Comparison of ENCODE assay signal across 34 mouse cellular contexts in the genomic region with DNA sequence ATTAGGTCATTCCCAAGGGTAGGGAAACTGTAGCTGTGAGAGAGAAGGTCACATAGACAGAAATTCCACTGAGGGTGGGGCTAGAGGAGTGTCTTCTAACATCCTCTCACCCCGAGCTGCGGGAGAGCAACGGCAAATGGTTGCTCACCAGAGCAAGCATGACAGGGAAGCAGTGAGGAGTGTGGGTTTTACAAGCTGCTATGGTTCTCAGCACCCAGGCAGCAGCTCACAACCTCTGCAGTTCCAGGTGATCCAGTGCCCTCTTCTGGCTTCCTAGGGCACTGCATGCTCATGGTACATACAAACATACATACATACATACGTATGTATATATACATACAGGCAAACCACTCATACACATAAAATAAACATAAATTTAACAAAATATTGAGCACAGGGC. TPM values are rescaled to one million over a fixed set of nuclear protein-coding genes. Genes with fewer than 3 reads are reported as not detected.
DNase-seq lines count a peak whose midpoint lies in the region; ATAC-seq and TF ChIP-seq lines count a peak whose summit lies in the region.
"Had no signal": no experiment of that assay in that cellular context is flagged by ENCODE, and none has a peak within 500 bp of the region (broad histone marks: within the 10 kb centered on the region; RNA-seq: fewer than 3 reads in every experiment).

No protein-coding gene starts in this region.

- peaks cover 57% of the 10 kb centered on the region for H3K36me3 ChIP-seq in midbrain, postnatal 0 days (ENCODE audit: insufficient read depth, low read length)
- peaks cover 57% of the 10 kb centered on the region for H3K36me3 ChIP-seq in midbrain, embryonic 15.5 days (replicated peaks)
- H3K36me3 ChIP-seq in MEL (ENCODE audit: control insufficient read depth in 1 of 2, insufficient read depth in 2 of 2, low read length in 2 of 2) = no peaks in the 10 kb centered on the region; a peak in 1 of 4 replicates
- H3K36me3 ChIP-seq in stomach, postnatal 0 days (ENCODE audit: control insufficient read depth, insufficient read depth, low read length) = peaks cover 7% of the 10 kb centered on the region
- peaks cover 80% of the 10 kb centered on the region for H3K36me3 ChIP-seq in forebrain, embryonic 13.5 days (ENCODE audit: poor library complexity, severe bottlenecking)

- H3K27me3 ChIP-seq in midbrain, postnatal 0 days (ENCODE audit: insufficient read depth, low read length) = no peaks in the 10 kb centered on the region
- no peaks in the 10 kb centered on the region for H3K27me3 ChIP-seq in midbrain, embryonic 15.5 days (replicated peaks)
- H3K27me3 ChIP-seq in MEL (ENCODE audit: control insufficient read depth in 1 of 2, insufficient read depth in 2 of 2, low read length in 2 of 2) = no peaks in the 10 kb centered on the region
- no peaks in the 10 kb centered on the region for H3K27me3 ChIP-seq in stomach, postnatal 0 days (ENCODE audit: control insufficient read depth, insufficient read depth, low read length)
- no peaks in the 10 kb centered on the region for H3K27me3 ChIP-seq in forebrain, embryonic 13.5 days
- H3K27me3 ChIP-seq: embryonic facial prominence, embryonic 12.5 days; forebrain, embryonic 15.5 days; hindbrain, embryonic 13.5 days; kidney, embryonic 15.5 days; limb, embryonic 12.5 days; midbrain, embryonic 13.5 days; Patski; stomach, embryonic 15.5 days had no signal

- TF ChIP-seq POLR2A in MEL (IDR thresholded peaks at IDR 0.05; ENCODE audit: control insufficient read depth in 1 of 2, insufficient read depth in 1 of 2, low read depth in 1 of 2, low read length in 2 of 2, poor library complexity in 1 of 2) = no peak

- H3K4me3 ChIP-seq in left cerebral cortex, adult 2 months = no peak overlapping the region
- H3K4me3 ChIP-seq in midbrain, postnatal 0 days (ENCODE audit: low read depth, low read length) = no peak overlapping the region
- H3K4me3 ChIP-seq in midbrain, embryonic 15.5 days = no peak overlapping the region
- H3K4me3 ChIP-seq in MEL (ENCODE audit: control insufficient read depth in 1 of 2, insufficient read depth in 1 of 2, low read depth in 2 of 2, low read length in 2 of 2) = no peak overlapping the region
- H3K4me3 ChIP-seq in stomach, postnatal 0 days (ENCODE audit: low read depth, low read length) = no peak overlapping the region
- H3K4me3 ChIP-seq in forebrain, embryonic 13.5 days = no peak overlapping the region
- H3K4me3 ChIP-seq: embryonic facial prominence, embryonic 12.5 days; forebrain, embryonic 15.5 days; gastrocnemius, adult 2 months; hindbrain, embryonic 13.5 days; kidney, embryonic 15.5 days; limb, embryonic 12.5 days; midbrain, embryonic 13.5 days; stomach, embryonic 15.5 days had no signal

- H3K4me1 ChIP-seq in midbrain, postnatal 0 days (ENCODE audit: insufficient read depth, low read length) = no peaks in the 10 kb centered on the region
- no peaks in the 10 kb centered on the region for H3K4me1 ChIP-seq in midbrain, embryonic 15.5 days
- no peaks in the 10 kb centered on the region for H3K4me1 ChIP-seq in MEL (ENCODE audit: control insufficient read depth in 1 of 2, insufficient read depth in 2 of 2, low read length in 2 of 2)
- no peaks in the 10 kb centered on the region for H3K4me1 ChIP-seq in stomach, postnatal 0 days (replicated peaks; ENCODE audit: control insufficient read depth, insufficient read depth)
- H3K4me1 ChIP-seq in forebrain, embryonic 13.5 days = no peaks in the 10 kb centered on the region
- H3K4me1 ChIP-seq: embryonic facial prominence, embryonic 12.5 days; forebrain, embryonic 15.5 days; hindbrain, embryonic 13.5 days; kidney, embryonic 15.5 days; limb, embryonic 12.5 days; midbrain, embryonic 13.5 days; stomach, embryonic 15.5 days had no signal

- 96% methylated on average over 4 of the region's 4 CpGs for WGBS in midbrain, postnatal 0 days
- 99% methylated on average over 4 of the region's 4 CpGs for WGBS in midbrain, embryonic 15.5 days
- 97% methylated on average over 4 of the region's 4 CpGs for WGBS in stomach, postnatal 0 days
- WGBS in forebrain, embryonic 13.5 days = 94% methylated on average over 4 of the region's 4 CpGs

- no peak for ATAC-seq in midbrain, postnatal 0 days (ENCODE audit: low FRiP score)
- no peak for ATAC-seq in midbrain, embryonic 15.5 days (replicated peaks)
- ATAC-seq in stomach, postnatal 0 days (ENCODE audit: low FRiP score, low TSS enrichment) = no peak
- no peak for ATAC-seq in forebrain, embryonic 13.5 days
- ATAC-seq: CD4-positive, CD25-positive, alpha-beta regulatory T cell, adult 4 months; forebrain, embryonic 15.5 days; midbrain, embryonic 13.5 days; Patski had no signal

- no peak overlapping the region for H3K4me2 ChIP-seq in midbrain, postnatal 0 days (ENCODE audit: low read depth, low read length, poor library complexity, severe bottlenecking)
- no peak overlapping the region for H3K4me2 ChIP-seq in midbrain, embryonic 15.5 days
- H3K4me2 ChIP-seq in stomach, postnatal 0 days (replicated peaks; ENCODE audit: low read depth) = no peak overlapping the region
- no peak overlapping the region for H3K4me2 ChIP-seq in forebrain, embryonic 13.5 days
- H3K4me2 ChIP-seq: embryonic facial prominence, embryonic 12.5 days; forebrain, embryonic 15.5 days; heart, embryonic 11.5 days; hindbrain, embryonic 13.5 days; kidney, embryonic 15.5 days; limb, embryonic 12.5 days; midbrain, embryonic 13.5 days; stomach, embryonic 15.5 days had no signal

- no peaks in the 10 kb centered on the region for H3K79me2 ChIP-seq in MEL (ENCODE audit: control insufficient read depth, insufficient read depth, low read length, poor library complexity)

- TF ChIP-seq RAD21 in MEL (IDR thresholded peaks at IDR 0.05; ENCODE audit: low read depth, low read length) = no peak

- intact Hi-C loops in left cerebral cortex, adult 2 months (cut with DNase I) = no loop called here
- intact Hi-C loops in left cerebral cortex, postnatal 14 days (cut with DNase I) = no loop called here

- no peak for TF ChIP-seq EP300 in MEL (IDR thresholded peaks at IDR 0.05; ENCODE audit: low read depth in 1 of 2, low read length in 2 of 2)
- TF ChIP-seq EP300 in stomach, postnatal 0 days (optimal IDR thresholded peaks at IDR 0.05) = no peak

- no peak overlapping the region for H3K9ac ChIP-seq in midbrain, postnatal 0 days (replicated peaks; ENCODE audit: low read length, poor library complexity, severe bottlenecking)
- no peak overlapping the region for H3K9ac ChIP-seq in midbrain, embryonic 15.5 days
- no peak overlapping the region for H3K9ac ChIP-seq in MEL (ENCODE audit: control insufficient read depth, low read depth, low read length, poor library complexity, severe bottlenecking)
- H3K9ac ChIP-seq in stomach, postnatal 0 days (ENCODE audit: low read length) = no peak overlapping the region
- H3K9ac ChIP-seq in forebrain, embryonic 13.5 days = no peak overlapping the region
- H3K9ac ChIP-seq: embryonic facial prominence, embryonic 12.5 days; forebrain, embryonic 15.5 days; hindbrain, embryonic 13.5 days; kidney, embryonic 15.5 days; limb, embryonic 12.5 days; midbrain, embryonic 13.5 days; stomach, embryonic 15.5 days had no signal

- peak overlapping the region; percentile 47; the same call in 1 of the 2 replicates for H3K27ac ChIP-seq in left cerebral cortex, adult 2 months
- H3K27ac ChIP-seq in midbrain, postnatal 0 days (ENCODE audit: low read depth, low read length) = no peak overlapping the region
- H3K27ac ChIP-seq in midbrain, embryonic 15.5 days = no peak overlapping the region
- H3K27ac ChIP-seq in MEL (ENCODE audit: control insufficient read depth, low read depth, low read length) = no peak overlapping the region
- no peak overlapping the region for H3K27ac ChIP-seq in stomach, postnatal 0 days (replicated peaks)
- H3K27ac ChIP-seq in forebrain, embryonic 13.5 days = no peak overlapping the region
- H3K27ac ChIP-seq: embryonic facial prominence, embryonic 12.5 days; forebrain, embryonic 15.5 days; gastrocnemius, adult 2 months; hindbrain, embryonic 13.5 days; kidney, embryonic 15.5 days; limb, embryonic 12.5 days; macrophage; midbrain, embryonic 13.5 days; stomach, embryonic 15.5 days had no signal

- H3K9me3 ChIP-seq in midbrain, postnatal 0 days (ENCODE audit: low read length) = no peaks in the 10 kb centered on the region
- H3K9me3 ChIP-seq in midbrain, embryonic 15.5 days = no peaks in the 10 kb centered on the region
- H3K9me3 ChIP-seq in MEL (replicated peaks; ENCODE audit: insufficient read depth, low read length) = no peaks in the 10 kb centered on the region
- H3K9me3 ChIP-seq in stomach, postnatal 0 days (ENCODE audit: control insufficient read depth, low read length) = no peaks in the 10 kb centered on the region
- peaks cover 3% of the 10 kb centered on the region; the same call in 1 of the 2 replicates for H3K9me3 ChIP-seq in forebrain, embryonic 13.5 days (replicated peaks)
- H3K9me3 ChIP-seq: embryonic facial prominence, embryonic 12.5 days; forebrain, embryonic 15.5 days; kidney, embryonic 15.5 days; limb, embryonic 12.5 days; midbrain, embryonic 13.5 days; stomach, embryonic 15.5 days had no signal

- DNase-seq in left cerebral cortex, adult 2 months (ENCODE audit: extremely low spot score in 1 of 2, low spot score in 2 of 2) = no peak
- no peak for DNase-seq in left cerebral cortex, postnatal 14 days (ENCODE audit: low spot score in 2 of 2)
- DNase-seq in midbrain, postnatal 0 days (ENCODE audit: low spot score) = no peak
- peak; percentile 35 for DNase-seq in MEL (ENCODE audit: low read depth, low spot score)
- no peak for DNase-seq in stomach, postnatal 0 days (ENCODE audit: low spot score)
- DNase-seq: adrenal gland, adult 2 months; adrenal gland, postnatal 36 days; cerebellum, adult 9-10 months; embryo, embryonic 11 days; gastrocnemius, adult 2 months; gastrocnemius, postnatal 36 days; heart, adult 18-20 months; heart, postnatal 36 days; kidney, adult 18-20 months; kidney, postnatal 25 days; lung, postnatal 10 days; thymus, adult 2 months; thymus, postnatal 36 days had no signal

- TF ChIP-seq CTCF in left cerebral cortex, adult 2 months (IDR thresholded peaks at IDR 0.05) = peak; percentile 14; the same call in 1 of the 2 replicates
- TF ChIP-seq CTCF in midbrain, postnatal 0 days (IDR thresholded peaks at IDR 0.05) = peak; percentile 36
- peak; percentile 14 to 36 (median 27) for TF ChIP-seq CTCF in MEL (IDR thresholded peaks at IDR 0.05 in 2 of 3, conservative IDR thresholded peaks at IDR 0.05 in 1 of 3; ENCODE audit: control insufficient read depth in 1 of 3, insufficient read depth in 1 of 3, low read depth in 2 of 3, low read length in 3 of 3, poor library complexity in 1 of 3, severe bottlenecking in 1 of 3)
- TF ChIP-seq CTCF in stomach, postnatal 0 days (IDR thresholded peaks at IDR 0.05; ENCODE audit: low read depth) = 0 out of 2 replicates have a peak, but pooled peaks have one; percentile 3

RNA-seq across cellular contexts. Expression of a gene that starts 17.9 kb away (rescaled TPM):
- total RNA-seq in left cerebral cortex, adult 2 months (2021) = 10 to 100 TPM; 47.3 to 51.9 TPM
- 10 to 100 TPM; 46.9 to 53.1 TPM for total RNA-seq in left cerebral cortex, postnatal 14 days (2021)
- total RNA-seq in midbrain, postnatal 0 days (2014; rRNA removed) = 23.5 and 31.9 TPM in 2 replicates
- polyA plus RNA-seq in midbrain, postnatal 0 days (2015; fragmentation: Nextera tagmentation; extraction: Ambion mirVana) = 28.9 and 31.4 TPM in 2 replicates
- polyA plus RNA-seq in midbrain, embryonic 15.5 days (2015; fragmentation: Nextera tagmentation; extraction: Ambion mirVana) = 47.6 and 57.1 TPM in 2 replicates
- total RNA-seq in MEL (2012; rRNA removed) = 9.3 and 11.8 TPM in 2 replicates
- polyA plus RNA-seq in MEL (2012; ENCODE audit: insufficient read depth in 1 of 2, insufficient read length in 2 of 2, low read depth in 1 of 2, low replicate concordance in 2 of 2, missing spikeins in 1 of 2) = 10 to 100 TPM in 1 of 2 experiments, not detected in 1; 20.3 TPM
- polyA plus RNA-seq in stomach, postnatal 0 days (2015; fragmentation: Nextera tagmentation; extraction: Ambion mirVana) = 14.7 and 15.5 TPM in 2 replicates
- polyA plus RNA-seq in forebrain, embryonic 13.5 days (2015; fragmentation: Nextera tagmentation; extraction: Ambion mirVana) = 40.3 and 40.4 TPM in 2 replicates

RNA-seq across cellular contexts. Expression of a gene that starts 18.0 kb away (rescaled TPM):
- 10 to 100 TPM; 40.5 to 46.0 TPM for total RNA-seq in left cerebral cortex, adult 2 months (2021)
- 10 to 100 TPM; 27.7 to 31.2 TPM for total RNA-seq in left cerebral cortex, postnatal 14 days (2021)
- 32.7 and 38.9 TPM in 2 replicates for total RNA-seq in midbrain, postnatal 0 days (2014; rRNA removed)
- 24.4 and 28.3 TPM in 2 replicates for polyA plus RNA-seq in midbrain, postnatal 0 days (2015; fragmentation: Nextera tagmentation; extraction: Ambion mirVana)
- polyA plus RNA-seq in midbrain, embryonic 15.5 days (2015; fragmentation: Nextera tagmentation; extraction: Ambion mirVana) = 33.8 and 36.8 TPM in 2 replicates
- 15.3 and 19.9 TPM in 2 replicates for total RNA-seq in MEL (2012; rRNA removed)
- 10 to 100 TPM in 1 of 2 experiments, not detected in 1; 19.1 TPM for polyA plus RNA-seq in MEL (2012; ENCODE audit: insufficient read depth in 1 of 2, insufficient read length in 2 of 2, low read depth in 1 of 2, low replicate concordance in 2 of 2, missing spikeins in 1 of 2)
- polyA plus RNA-seq in stomach, postnatal 0 days (2015; fragmentation: Nextera tagmentation; extraction: Ambion mirVana) = 9.6 and 9.9 TPM in 2 replicates
- 31.6 and 35.1 TPM in 2 replicates for polyA plus RNA-seq in forebrain, embryonic 13.5 days (2015; fragmentation: Nextera tagmentation; extraction: Ambion mirVana)

RNA-seq across cellular contexts. Expression of a gene that starts 32.7 kb away (rescaled TPM):
- total RNA-seq in left cerebral cortex, adult 2 months (2021) = 10 to 100 TPM; 58.5 to 62.5 TPM
- total RNA-seq in left cerebral cortex, postnatal 14 days (2021) = 10 to 100 TPM; 59.4 to 65.9 TPM
- 58.6 and 59.6 TPM in 2 replicates for total RNA-seq in midbrain, postnatal 0 days (2014; rRNA removed)
- 72.4 and 75.4 TPM in 2 replicates for polyA plus RNA-seq in midbrain, postnatal 0 days (2015; fragmentation: Nextera tagmentation; extraction: Ambion mirVana)
- 88.3 and 90.2 TPM in 2 replicates for polyA plus RNA-seq in midbrain, embryonic 15.5 days (2015; fragmentation: Nextera tagmentation; extraction: Ambion mirVana)
- total RNA-seq in MEL (2012; rRNA removed) = 214 and 256 TPM in 2 replicates
- polyA plus RNA-seq in MEL (2012; ENCODE audit: insufficient read depth in 1 of 2, insufficient read length in 2 of 2, low read depth in 1 of 2, low replicate concordance in 2 of 2, missing spikeins in 1 of 2) = 100 to 1,000 TPM; 143 to 331 TPM
- polyA plus RNA-seq in stomach, postnatal 0 days (2015; fragmentation: Nextera tagmentation; extraction: Ambion mirVana) = 65.8 and 69.3 TPM in 2 replicates
- polyA plus RNA-seq in forebrain, embryonic 13.5 days (2015; fragmentation: Nextera tagmentation; extraction: Ambion mirVana) = 167 and 170 TPM in 2 replicates

RNA-seq across cellular contexts. Expression of a gene that starts 51.9 kb away (rescaled TPM):
- total RNA-seq in left cerebral cortex, adult 2 months (2021) = 1 to 10 TPM; 1.4 to 1.7 TPM
- 1 to 10 TPM; 1.3 to 2.8 TPM for total RNA-seq in left cerebral cortex, postnatal 14 days (2021)
- 0.09 and 0.16 TPM in 2 replicates for total RNA-seq in midbrain, postnatal 0 days (2014; rRNA removed)
- 0.28 and 0.41 TPM in 2 replicates for polyA plus RNA-seq in midbrain, postnatal 0 days (2015; fragmentation: Nextera tagmentation; extraction: Ambion mirVana)
- polyA plus RNA-seq in midbrain, embryonic 15.5 days (2015; fragmentation: Nextera tagmentation; extraction: Ambion mirVana) = 1.1 TPM in 1 of 2 replicates, not detected in the other
- not detected in 2 replicates for total RNA-seq in MEL (2012; rRNA removed)
- not detected for polyA plus RNA-seq in MEL (2012; ENCODE audit: insufficient read depth in 1 of 2, insufficient read length in 2 of 2, low read depth in 1 of 2, low replicate concordance in 2 of 2, missing spikeins in 1 of 2)
- 0.42 and 0.50 TPM in 2 replicates for polyA plus RNA-seq in stomach, postnatal 0 days (2015; fragmentation: Nextera tagmentation; extraction: Ambion mirVana)
- 0.97 TPM in 1 of 2 replicates, not detected in the other for polyA plus RNA-seq in forebrain, embryonic 13.5 days (2015; fragmentation: Nextera tagmentation; extraction: Ambion mirVana)
- total RNA-seq: megakaryocyte-erythroid progenitor cell, adult 5-6 weeks; neutrophil, adult 5-6 weeks had no signal
- polyA plus RNA-seq: forebrain, embryonic 15.5 days; G1E had no signal
